Comparison of ENCODE assay signal across 9 mouse cellular contexts in the genomic region with DNA sequence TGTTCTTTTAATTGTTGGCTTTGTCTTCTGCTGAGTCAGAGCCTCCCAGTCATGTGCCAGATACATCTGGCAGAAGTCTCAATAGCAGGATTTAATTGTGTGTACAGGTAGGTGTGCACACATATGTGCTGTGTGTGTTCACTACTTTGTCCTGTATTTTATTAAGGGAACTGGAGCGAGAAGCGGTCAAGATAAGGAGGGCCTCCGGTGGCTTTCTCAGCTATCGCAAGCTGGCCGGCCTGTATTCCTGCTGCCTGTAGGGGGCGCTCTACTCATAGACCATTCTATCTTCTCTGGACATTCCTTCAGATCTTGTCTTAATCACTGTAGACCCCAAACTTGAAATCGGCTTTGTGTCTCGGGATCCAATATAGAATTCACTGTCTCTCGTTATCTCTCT. TPM values are rescaled to one million over a fixed set of nuclear protein-coding genes. Genes with fewer than 3 reads are reported as not detected.
DNase-seq lines count a peak whose midpoint lies in the region; ATAC-seq and TF ChIP-seq lines count a peak whose summit lies in the region.
"Had no signal": no experiment of that assay in that cellular context is flagged by ENCODE, and none has a peak within 500 bp of the region (broad histone marks: within the 10 kb centered on the region; RNA-seq: fewer than 3 reads in every experiment).

No protein-coding gene starts in this region.

- TF ChIP-seq POLR2A in spleen, adult 2 months (IDR thresholded peaks at IDR 0.05; ENCODE audit: low read depth, low read length) = no peak

- H3K4me3 ChIP-seq in heart, embryonic 13.5 days = no peak overlapping the region
- no peak overlapping the region for H3K4me3 ChIP-seq in spleen, adult 2 months (ENCODE audit: extremely low read depth, insufficient read depth, insufficient read length)

- peak; percentile 79 for DNase-seq in ES-CJ7 (ENCODE audit: low read depth, low spot score)
- peak; percentile 77 to 94 for DNase-seq in adrenal gland, adult (ENCODE audit: inconsistent age in 2 of 2, low spot score in 1 of 2)
- DNase-seq in layer of hippocampus, postnatal 14 days (ENCODE audit: low spot score in 2 of 2) = peak; percentile 79 to 86
- DNase-seq in spleen, adult 2 months (ENCODE audit: low read depth in 1 of 2, low spot score in 2 of 2) = peak; percentile 15 to 48

- TF ChIP-seq CTCF in spleen, adult 2 months (IDR thresholded peaks at IDR 0.05; ENCODE audit: extremely low read depth, insufficient read depth, insufficient read length, insufficient replicate concordance) = peak; percentile 63; the same call in 1 of the 2 replicates

- WGBS in heart, embryonic 13.5 days = 13% methylated on average over 9 of the region's 9 CpGs
- WGBS in spleen, adult 2 months = 24% methylated on average over 9 of the region's 9 CpGs

- peak; percentile 60 for ATAC-seq in common myeloid progenitor, adult 5-6 weeks (replicated peaks; ENCODE audit: low read depth, poor library complexity, severe bottlenecking)
- no peak for ATAC-seq in heart, embryonic 13.5 days (ENCODE audit: extremely low read depth, insufficient number of reproducible peaks, low FRiP score, low TSS enrichment)
- ATAC-seq in megakaryocyte, adult 5-6 weeks (ENCODE audit: poor library complexity, severe bottlenecking) = peak; percentile 51; the same call in 1 of the 2 replicates
- no peak for ATAC-seq in erythroblast, adult 5-6 weeks (replicated peaks; ENCODE audit: low FRiP score, poor library complexity, severe bottlenecking)

- no peak overlapping the region for H3K9ac ChIP-seq in heart, embryonic 13.5 days

- H3K27me3 ChIP-seq in heart, embryonic 13.5 days (replicated peaks) = no peaks in the 10 kb centered on the region
- H3K27me3 ChIP-seq in spleen, adult 2 months (ENCODE audit: control insufficient read depth, insufficient read depth, low read length) = peaks cover 4% of the 10 kb centered on the region
- H3K27me3 ChIP-seq: neural tube, embryonic 13.5 days had no signal

- H3K4me1 ChIP-seq in heart, embryonic 13.5 days = peaks cover 18% of the 10 kb centered on the region
- H3K4me1 ChIP-seq in spleen, adult 2 months (ENCODE audit: control insufficient read depth, insufficient read depth, insufficient read length) = peaks cover 3% of the 10 kb centered on the region; the same call in 1 of the 2 replicates

- no peak overlapping the region for H3K27ac ChIP-seq in heart, embryonic 13.5 days (replicated peaks)
- no peak overlapping the region for H3K27ac ChIP-seq in spleen, adult 2 months (ENCODE audit: insufficient read depth, low read length)

- H3K9me3 ChIP-seq in heart, embryonic 13.5 days = no peaks in the 10 kb centered on the region
- H3K9me3 ChIP-seq: neural tube, embryonic 13.5 days had no signal

- peak overlapping the region; percentile 24; the same call in 1 of the 2 replicates for H3K4me2 ChIP-seq in heart, embryonic 13.5 days

- peaks cover 7% of the 10 kb centered on the region for H3K36me3 ChIP-seq in heart, embryonic 13.5 days
- no peaks in the 10 kb centered on the region for H3K36me3 ChIP-seq in spleen, adult 2 months (ENCODE audit: control insufficient read depth, insufficient read depth, low read length)
- H3K36me3 ChIP-seq: neural tube, embryonic 13.5 days had no signal

RNA-seq across cellular contexts. Expression of a gene that starts 1.2 kb away (rescaled TPM):
- total RNA-seq in common myeloid progenitor, adult 5-6 weeks (2017) = 0.58 and 1.3 TPM in 2 replicates
- polyA plus RNA-seq in heart, embryonic 13.5 days (2015; fragmentation: Nextera tagmentation; extraction: Ambion mirVana) = 10.6 and 10.7 TPM in 2 replicates
- total RNA-seq in layer of hippocampus, postnatal 14 days (2021) = 10 to 100 TPM; 69.4 to 71.2 TPM
- 0.62 and 0.89 TPM in 2 replicates for total RNA-seq in megakaryocyte, adult 5-6 weeks (2015)
- total RNA-seq in megakaryocyte, adult 5-6 weeks (2017) = 0.89 and 1.1 TPM in 2 replicates
- polyA plus RNA-seq in spleen, adult 2 months (2012; rRNA removed) = 0.50 and 0.55 TPM in 2 replicates
- total RNA-seq in erythroblast, adult 5-6 weeks (2015; ENCODE audit: low replicate concordance) = 0.21 and 0.38 TPM in 2 replicates
- total RNA-seq in erythroblast, adult 5-6 weeks (2017; ENCODE audit: low replicate concordance) = 0.56 TPM in 1 of 2 replicates, not detected in the other

RNA-seq across cellular contexts. Expression of a gene that starts 4.3 kb away (rescaled TPM):
- total RNA-seq in common myeloid progenitor, adult 5-6 weeks (2017) = 0.46 and 0.49 TPM in 2 replicates
- polyA plus RNA-seq in heart, embryonic 13.5 days (2015; fragmentation: Nextera tagmentation; extraction: Ambion mirVana) = 0.24 and 0.33 TPM in 2 replicates
- 10 to 100 TPM; 12.6 to 14.1 TPM for total RNA-seq in layer of hippocampus, postnatal 14 days (2021)
- 0.66 and 0.91 TPM in 2 replicates for total RNA-seq in megakaryocyte, adult 5-6 weeks (2015)
- total RNA-seq in megakaryocyte, adult 5-6 weeks (2017) = 1.1 and 1.5 TPM in 2 replicates
- 0.11 and 0.13 TPM in 2 replicates for polyA plus RNA-seq in spleen, adult 2 months (2012; rRNA removed)
- not detected in 2 replicates for total RNA-seq in erythroblast, adult 5-6 weeks (2015; ENCODE audit: low replicate concordance)
- not detected in 2 replicates for total RNA-seq in erythroblast, adult 5-6 weeks (2017; ENCODE audit: low replicate concordance)

Comparison
In these comparisons a context has a peak if more than half of its experiments do, and no peak if none do; other contexts are left out.
1. DNase-seq: peak in every context shown above with its lines; median percentile 86 in adrenal gland, adult; 82 in layer of hippocampus, postnatal 14 days; 79 in ES-CJ7; 32 in spleen, adult 2 months.
2. ATAC-seq: peak in common myeloid progenitor, adult 5-6 weeks (single experiment) and megakaryocyte, adult 5-6 weeks (single experiment); none in heart, embryonic 13.5 days (single experiment) and erythroblast, adult 5-6 weeks (single experiment).
3. RNA of a gene that starts 1.2 kb away (total RNA-seq): 69.4 to 71.2 TPM in layer of hippocampus, postnatal 14 days; 0.58 to 1.3 TPM in common myeloid progenitor, adult 5-6 weeks, 0.62 to 1.1 TPM in megakaryocyte, adult 5-6 weeks and 0.21 to 0.56 TPM in erythroblast, adult 5-6 weeks; every median in the first group is over 10 times any median in the second.